Mouse (Mus musculus): ENCODE results near the gene Ano10.
"Not testable (repeated sequence)": the region's sequence is repeated elsewhere in the genome, so short reads cannot be mapped to it uniquely, and the experiment has no call there.

The Ano10 gene

DNA sequence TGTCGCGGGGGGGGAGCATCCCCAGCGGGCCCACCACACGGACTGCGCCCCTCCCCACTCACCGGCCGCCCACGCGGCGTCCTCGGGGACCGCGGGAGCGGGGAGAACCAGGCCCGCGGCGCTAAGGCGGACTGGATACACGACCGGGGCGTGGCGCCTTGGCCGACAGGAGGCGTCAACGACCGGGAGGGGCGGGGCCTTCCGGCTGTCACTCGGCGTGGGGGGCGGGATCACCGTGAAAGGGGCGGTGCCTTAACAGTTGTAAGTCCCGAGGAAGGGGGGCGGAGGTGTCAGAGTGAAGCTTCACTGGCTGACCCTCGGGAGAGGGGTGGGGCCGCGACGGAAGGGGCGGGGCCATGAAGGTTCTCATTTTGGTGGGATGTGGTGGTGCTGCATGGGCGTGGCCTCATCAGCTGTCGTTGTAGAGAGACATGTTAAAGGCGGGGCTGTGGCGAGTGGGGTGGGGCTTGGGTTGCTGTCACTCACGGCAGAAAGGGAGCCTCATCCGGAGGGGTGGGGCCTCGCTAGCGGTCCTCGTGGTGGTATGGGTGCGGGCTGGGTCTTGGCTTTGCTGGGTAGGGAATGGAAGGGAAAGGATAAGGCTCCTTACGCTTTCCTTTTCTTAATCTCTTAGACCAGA is at the start of gene Ano10:
Ano10 (minus strand) TSS at position 182 of the 640 bp plus-strand sequence.
- DNase-seq (ENCODE audit: inconsistent ontology term): peak; percentile 100

DNA sequence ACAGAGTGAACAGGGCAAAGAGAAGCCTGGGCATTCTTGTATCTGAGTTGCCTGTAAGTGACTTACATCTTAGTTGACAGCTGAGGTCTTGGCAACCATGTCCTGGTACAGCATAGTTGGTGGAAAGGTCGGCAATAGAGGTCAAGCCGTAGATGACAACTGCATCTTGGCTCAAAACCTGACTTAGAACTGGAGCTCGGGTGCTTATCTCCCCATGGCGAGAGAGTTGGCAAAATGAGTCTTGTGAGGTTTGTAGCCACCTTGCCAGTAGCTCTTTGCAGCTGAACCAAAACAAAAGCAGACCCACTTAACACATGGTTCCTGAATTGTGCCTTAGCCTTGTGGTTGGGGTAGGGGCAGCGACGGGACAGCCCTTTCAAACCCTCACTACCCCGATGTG is 49.2 kb upstream of the Ano10 start:
- no peak for DNase-seq (ENCODE audit: inconsistent ontology term)

DNA sequence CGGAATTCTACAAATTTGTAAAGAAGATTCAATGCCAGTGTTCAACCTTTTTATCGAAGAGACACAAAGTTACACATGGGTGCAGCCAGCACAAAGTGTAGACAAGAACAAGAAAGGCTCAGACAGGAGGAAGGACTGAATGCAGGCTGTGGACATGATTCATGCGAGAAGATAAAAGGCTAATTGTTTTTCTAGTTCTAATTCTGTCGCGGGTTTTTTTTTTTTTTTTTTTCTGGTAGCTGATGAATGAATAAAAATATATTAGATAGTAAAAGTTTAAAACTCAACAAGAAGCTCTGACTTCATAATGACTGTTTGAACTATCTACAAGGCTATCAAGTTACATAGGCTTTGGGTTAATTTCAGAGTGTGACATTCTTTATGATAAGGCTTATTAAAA is 45.7 kb upstream of the Ano10 start:
- DNase-seq (ENCODE audit: inconsistent ontology term): peak; percentile 60

DNA sequence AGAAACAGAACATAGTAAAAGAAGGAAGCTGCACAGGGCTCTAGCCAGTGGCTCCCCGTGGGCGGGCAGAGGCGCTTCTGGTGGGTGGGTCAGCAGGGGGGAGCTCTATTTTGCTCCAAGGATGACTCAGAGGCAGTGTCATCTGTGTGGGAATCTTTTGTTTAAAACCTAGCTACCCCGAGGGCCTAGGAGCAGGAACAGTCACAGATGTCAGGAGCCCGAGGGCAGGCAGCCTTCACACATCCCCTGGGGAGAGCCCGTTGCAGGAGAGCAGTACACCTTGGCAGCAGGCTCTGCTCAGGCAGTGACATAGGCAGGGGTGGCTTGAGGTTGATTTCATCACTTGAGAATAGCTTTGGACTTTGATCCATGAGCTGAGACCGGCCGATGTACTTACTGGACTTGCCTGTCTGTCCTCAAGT is 43.3 kb upstream of the Ano10 start:
- DNase-seq (ENCODE audit: inconsistent ontology term): peak; percentile 90

DNA sequence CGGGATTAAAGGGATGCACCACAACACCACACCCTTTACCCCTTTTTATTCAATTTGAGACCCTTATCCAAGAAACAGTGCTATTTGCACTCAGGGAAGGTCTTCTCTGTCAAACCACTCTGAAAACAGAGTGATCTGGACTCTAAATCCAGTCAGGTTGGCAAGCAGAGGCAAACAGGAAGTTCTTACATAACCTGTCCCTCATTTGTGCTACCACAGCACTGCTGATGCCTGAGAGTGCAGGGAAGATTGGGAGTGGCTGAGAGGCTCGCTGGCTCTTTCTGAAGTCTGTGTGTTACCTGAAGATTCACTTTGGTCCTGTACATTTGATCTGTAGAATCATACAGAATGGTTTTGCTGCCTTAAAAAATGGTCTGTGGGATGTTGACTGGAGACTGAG is 42.5 kb upstream of the Ano10 start:
- DNase-seq (ENCODE audit: inconsistent ontology term): peak; percentile 35

GRCm38 (mm10) chr9:122328199-122328598 is 34.0 kb upstream of the Ano10 start:
- DNase-seq (ENCODE audit: inconsistent ontology term): no peak

GRCm38 (mm10) chr9:122325996-122326395 is 31.8 kb upstream of the Ano10 start:
- no peak for DNase-seq (ENCODE audit: inconsistent ontology term)

DNA sequence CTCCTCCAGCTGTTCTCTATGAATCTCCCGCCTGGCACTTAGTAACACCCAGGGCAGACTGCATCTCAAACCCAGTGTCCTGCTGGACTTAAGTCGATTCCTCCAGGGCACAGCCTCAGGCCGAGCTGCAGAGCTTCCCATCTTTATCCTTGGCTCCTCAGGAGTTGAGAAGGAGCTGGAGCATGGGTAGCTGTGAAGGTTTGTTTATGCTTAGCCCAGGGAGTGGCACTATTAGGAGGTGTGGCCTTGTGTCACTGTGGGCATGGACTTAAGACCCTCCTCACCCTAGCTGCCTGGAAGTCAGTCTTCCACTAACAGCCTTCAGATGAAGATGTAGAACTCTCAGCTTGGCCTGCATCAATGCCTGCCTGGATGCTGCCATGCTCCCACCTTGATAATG is 28.1 kb upstream of the Ano10 start:
- DNase-seq (ENCODE audit: inconsistent ontology term): no peak

DNA sequence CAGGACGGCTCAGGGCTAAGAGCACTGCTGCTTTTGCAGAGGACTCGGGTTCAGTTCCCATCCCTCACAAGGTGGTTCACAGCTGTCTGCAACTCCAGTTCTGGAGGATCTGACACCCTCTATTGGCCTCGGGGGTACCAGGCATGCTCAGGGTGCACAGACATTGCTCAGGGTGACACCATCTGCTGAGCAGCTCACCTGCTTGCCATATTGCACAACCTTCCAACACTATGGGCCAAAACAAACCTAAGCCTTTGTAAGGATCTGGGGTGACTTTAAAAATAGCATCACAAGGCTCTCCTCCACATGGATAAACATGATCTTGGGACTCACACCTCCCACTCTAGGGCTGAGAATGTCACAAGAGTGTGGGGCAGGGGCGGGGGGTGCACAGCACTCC is 26.4 kb upstream of the Ano10 start:
- DNase-seq (ENCODE audit: inconsistent ontology term): no peak

DNA sequence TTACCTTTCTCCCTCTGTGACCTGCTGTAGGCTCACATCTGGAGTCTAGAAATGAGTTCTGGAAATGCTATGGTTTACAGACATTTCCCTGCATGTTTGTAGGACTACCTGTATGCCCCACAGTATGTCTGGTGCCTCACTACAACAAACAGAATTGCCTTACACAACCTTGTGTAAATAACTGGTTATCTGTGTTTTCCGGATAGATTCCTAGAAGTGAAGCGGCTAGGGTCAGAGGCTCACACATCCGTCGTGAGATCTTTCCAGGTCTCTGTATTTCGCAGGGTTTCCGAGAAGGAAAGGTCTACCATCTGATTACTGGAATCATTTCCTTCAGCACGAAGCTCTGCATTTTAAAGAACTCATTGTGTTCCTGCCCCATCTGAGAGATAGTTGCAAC is 22.3 kb upstream of the Ano10 start:
- DNase-seq (ENCODE audit: inconsistent ontology term): no peak

- DNase-seq (ENCODE audit: inconsistent ontology term): no peak
Observed at GRCm38 (mm10) chr9:122315501-122315900, 21.3 kb upstream of the Ano10 start.

DNA sequence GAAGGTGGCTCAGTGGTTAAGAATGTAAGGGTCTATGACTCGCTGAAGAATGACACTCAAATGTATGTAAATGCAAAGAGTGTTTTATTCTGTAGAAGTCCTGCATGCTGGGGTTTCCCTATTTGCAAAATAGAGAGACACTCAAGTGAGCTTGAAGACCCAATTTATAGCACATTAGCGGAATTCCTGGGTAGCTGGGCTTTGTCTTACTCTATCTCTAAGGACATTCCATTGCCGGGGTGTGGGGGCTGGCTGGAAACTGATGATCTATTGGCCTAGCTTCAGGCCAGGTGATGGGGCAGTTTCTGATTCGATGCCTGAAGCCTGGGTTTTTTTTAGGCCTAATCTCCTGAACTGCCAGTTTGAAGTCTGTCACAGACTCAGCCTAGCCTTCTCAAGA is 20.7 kb upstream of the Ano10 start:
- peak; percentile 40 for DNase-seq (ENCODE audit: inconsistent ontology term)

GRCm38 (mm10) chr9:122314386-122314785 is 20.2 kb upstream of the Ano10 start:
- DNase-seq (ENCODE audit: inconsistent ontology term): no peak

DNA sequence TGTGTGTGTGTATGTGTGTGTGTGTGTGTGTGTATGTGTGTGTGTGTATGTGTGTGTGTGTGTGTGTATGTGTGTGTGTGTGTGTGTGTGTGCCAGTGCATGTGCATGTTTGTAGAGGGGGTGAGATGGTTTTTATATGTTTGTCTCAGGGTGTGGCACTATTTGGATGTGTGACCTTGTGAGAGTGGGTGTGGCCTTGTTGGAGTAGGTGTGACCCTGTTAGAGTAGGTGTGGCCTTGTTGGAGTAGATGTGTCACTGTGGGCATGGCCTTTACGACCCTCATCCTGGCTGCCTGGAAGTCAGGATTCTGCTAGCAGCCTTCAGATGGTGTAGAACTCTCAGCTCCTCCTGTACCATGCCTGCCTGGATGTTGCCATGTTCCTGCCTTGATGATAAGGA is 18.9 kb upstream of the Ano10 start:
- not testable (repeated sequence) for DNase-seq (ENCODE audit: inconsistent ontology term)

DNA sequence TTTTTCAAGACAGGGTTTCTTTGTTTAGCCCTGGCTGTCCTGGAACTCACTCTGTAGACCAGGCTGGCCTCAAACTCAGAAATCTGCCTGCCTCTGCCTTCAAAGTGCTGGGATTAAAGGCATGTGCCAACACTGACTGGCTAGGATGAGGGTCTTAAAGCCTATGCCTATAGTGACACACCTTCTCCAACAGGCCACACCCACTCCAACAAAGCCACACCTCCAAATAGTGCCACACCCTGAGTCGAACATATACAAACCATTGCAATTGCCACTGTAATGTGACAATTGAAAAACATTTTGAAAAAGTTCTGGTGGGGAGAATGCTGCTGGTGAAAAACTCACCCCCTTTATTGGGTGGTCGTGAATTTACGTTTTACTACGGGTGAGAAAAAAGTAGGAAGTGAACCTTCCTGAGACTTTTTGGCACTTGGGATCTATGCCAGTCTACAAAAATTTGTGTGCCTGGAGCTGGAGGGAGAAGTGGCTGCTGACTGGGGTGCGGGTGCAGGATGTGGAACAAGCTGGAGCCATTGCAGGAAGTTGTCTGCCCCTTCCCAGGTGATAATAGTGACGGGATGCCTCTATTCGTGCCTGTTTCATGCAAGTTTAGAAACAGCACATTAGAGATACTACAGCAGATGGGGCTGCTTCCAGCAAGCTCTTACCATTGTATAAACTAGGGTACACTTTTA is 18.2 kb upstream of the Ano10 start:
- no peak for DNase-seq (ENCODE audit: inconsistent ontology term)

DNA sequence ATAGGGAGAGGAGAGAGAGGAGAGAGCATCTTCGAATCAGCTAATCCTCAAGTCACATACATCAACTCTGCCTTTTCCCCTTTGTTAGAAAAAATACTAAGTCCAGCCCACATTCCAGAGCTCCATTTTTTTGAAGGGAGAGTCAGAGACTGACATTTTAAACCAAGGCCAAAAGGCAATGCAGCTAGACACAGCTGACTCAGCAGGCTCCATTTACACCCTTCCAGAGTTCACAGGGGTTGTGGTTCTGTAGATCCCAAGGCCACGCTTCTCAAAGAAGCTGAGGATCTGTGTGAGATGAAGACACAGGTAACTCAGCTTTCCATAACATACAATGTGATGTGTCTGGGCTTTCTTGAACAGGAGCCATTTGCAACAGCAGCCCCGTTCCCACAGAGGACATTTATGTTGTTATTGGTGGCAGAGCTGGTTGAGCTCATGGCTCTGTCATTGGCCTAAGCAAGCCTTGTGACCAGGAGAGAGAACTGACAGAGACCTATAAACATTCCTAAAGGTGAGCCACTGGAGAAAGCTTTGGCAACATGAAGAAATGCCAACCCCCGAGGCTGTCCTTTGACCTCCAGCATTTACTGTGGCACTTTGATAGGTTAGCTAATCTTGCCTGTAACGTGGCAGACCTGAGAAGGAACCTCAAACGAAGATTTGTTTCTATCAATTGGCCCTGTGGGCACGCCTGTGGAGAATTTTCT is 17.0 kb upstream of the Ano10 start:
- DNase-seq (ENCODE audit: inconsistent ontology term): peak; percentile 25

DNA sequence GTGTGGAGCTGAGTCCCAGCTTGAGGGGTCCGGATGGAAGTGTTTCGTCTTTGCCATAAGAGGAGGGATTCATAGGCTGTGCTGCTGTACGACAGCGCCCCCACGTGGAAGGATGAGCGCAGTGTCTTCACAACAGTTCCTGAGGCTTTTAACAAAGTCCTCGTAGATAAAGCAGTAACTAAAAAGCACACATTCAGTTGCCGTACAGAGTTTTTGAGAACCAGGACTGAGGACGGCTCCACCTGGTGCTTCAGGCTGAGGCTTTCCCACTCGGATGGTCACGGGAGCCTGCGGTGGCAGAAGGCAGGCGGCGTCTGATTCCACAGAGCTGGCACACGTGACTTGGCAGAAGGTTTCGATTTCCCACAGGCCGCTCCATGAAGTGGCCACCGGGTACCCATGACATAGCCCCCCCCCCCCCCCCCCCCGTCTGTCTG is 16.4 kb upstream of the Ano10 start:
- DNase-seq (ENCODE audit: inconsistent ontology term): peak; percentile 85

DNA sequence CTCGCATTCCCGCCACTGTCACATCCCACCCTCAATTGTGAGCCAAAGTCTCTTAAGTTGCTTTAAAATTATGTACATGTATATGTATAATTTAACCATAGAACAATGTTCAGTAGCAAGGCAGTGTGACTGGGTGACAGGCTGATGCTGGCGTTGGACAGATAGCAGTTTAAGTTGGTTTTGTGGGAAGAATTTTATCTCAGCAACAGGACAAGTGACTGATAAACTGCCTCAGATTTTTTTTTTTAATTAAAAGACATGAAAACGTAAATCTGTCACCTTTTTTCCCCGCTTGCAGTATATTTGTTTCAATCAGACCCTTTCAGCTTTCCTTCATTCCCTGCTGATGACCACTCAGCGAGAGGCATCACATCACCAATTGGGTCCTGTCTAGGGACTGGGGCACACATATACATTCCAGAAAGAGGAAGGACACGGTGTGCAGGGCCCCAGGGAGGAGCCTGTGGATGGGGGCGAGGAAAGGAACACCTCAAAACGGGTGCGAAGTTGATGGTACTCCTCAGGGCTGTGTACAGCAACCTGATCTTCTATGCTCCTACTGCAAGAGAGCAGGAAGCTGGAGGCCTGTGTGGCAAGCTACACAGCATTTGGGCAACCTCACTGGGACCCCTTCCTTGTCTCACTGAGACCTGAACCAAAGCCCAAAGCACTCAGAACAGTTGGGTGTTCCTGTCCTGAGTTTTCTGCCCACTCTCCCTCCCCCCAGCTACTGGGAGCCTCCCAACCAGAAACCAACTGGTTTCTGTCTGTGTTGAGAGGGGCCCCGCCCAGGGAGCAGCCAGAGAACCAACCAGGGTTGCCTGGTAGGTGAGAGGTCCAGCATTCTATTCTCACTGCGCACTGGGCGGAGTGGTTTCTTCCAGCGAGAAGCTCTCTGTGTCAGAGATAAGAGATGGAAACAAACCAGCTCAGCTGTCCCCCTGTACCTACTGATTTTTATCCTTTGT is 15.1 kb upstream of the Ano10 start:
- DNase-seq (ENCODE audit: inconsistent ontology term): no peak

GRCm38 (mm10) chr9:122305302-122305701 is 11.1 kb upstream of the Ano10 start:
- DNase-seq (ENCODE audit: inconsistent ontology term): no peak

DNA sequence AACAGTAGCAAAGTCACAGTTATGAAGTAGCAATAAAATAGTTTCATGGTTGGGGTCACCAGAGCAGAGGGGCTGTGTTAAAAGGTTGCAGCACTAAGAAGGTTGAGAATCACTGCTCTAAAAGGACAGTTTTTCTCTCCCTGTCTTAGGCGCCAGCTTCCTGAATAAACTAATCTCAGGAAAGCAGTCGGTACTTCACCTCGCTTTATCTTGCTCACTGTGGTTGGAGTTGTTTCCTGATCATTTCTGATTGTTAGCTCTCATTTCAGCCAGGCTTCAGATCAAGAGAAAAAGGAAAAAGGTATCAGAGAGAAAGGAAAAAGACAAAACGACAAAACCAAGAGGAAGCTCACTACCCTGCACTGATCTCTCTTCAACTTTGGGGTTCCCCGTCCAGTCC is 1.9 kb upstream of the Ano10 start:
- DNase-seq (ENCODE audit: inconsistent ontology term): no peak

DNA sequence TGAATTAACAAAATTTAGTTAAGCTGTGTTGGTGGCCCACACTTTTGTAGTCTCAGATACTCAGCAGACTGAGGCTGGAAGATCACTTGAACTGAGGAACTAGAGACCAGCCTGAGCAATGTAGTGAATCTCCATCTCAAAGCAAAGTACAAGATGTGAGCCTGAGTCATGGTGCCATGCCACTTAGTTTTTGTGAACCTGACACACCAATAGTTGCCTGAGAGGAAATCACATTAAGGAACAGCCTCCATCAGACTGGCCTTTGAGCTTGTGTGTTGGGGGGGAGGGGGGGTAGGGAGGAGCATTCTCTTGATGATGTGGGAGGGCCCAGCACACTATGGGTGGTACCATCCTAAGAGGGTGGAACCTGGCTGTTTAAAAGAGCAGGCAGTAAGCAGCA is 1.2 kb upstream of the Ano10 start:
- DNase-seq (ENCODE audit: inconsistent ontology term): no peak

DNA sequence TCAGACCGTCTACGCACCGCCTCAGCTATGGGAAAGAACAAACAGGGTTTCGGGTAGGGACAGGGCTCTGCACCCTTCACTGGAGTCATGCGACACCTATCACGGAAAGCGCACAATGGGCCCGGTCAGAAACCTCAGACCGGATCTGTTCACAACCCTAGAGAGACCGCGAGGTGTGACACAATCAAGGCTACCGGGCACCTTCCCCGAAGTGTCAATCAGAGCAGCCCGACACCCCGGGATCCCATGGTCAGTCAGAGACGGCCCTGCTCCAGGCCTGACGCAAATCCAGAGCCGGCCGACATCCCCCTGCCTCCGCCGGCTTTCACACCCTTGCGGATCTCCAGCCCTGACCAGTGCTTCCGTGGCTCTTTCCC is 370 bp downstream of the Ano10 start:
- no peak for DNase-seq (ENCODE audit: inconsistent ontology term)
